Comparison of ENCODE assay signal across 8 mouse cellular contexts in the genomic region with DNA sequence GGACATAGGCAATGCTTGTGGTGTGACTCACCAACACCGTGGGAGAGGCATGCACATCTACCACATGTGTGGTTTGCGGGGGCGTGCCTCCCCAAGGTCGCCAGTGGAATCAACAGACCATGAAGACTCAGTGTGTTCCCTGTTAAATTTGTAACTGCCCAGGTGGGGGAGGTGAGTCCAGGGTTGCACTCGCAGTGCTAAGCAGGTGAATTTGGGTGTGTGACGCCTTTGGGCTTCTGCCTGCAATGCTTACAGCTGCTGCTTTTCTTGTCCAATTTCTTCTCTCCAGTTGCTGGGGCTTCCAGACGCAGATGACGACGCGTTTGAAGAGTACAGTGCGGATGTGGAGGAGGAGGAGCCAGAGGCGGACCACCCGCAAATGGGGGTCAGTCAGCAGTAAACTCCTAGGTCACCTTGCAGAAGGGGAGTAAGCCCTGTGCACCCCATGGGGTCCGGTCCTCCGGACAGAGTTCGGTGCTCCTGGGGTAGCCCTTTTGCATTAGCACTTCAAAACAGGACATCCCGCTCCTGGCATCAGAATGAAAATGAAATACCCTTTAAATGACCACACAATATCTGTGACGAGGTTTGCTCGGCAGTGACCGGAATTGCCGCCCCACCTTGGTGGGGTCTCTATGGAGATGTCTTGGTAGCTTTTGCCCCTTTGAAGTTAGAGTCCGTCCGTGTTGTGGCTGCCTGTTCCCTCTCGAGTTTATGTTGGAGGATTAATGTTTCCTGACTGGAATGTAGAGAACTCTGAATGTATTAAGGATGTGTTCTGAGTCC. TPM values are rescaled to one million over a fixed set of nuclear protein-coding genes. Genes with fewer than 3 reads are reported as not detected.
DNase-seq lines count a peak whose midpoint lies in the region; ATAC-seq lines count a peak whose summit lies in the region.

No protein-coding gene starts in this region.

- ATAC-seq in kidney, embryonic 15.5 days (replicated peaks; ENCODE audit: low FRiP score) = peak; percentile 57
- ATAC-seq in megakaryocyte-erythroid progenitor cell, adult 5-6 weeks (replicated peaks; ENCODE audit: low FRiP score, low TSS enrichment, poor library complexity, severe bottlenecking) = peak; percentile 36

- peaks cover 12% of the 10 kb centered on the region for H3K4me1 ChIP-seq in kidney, embryonic 15.5 days

- peaks cover 37% of the 10 kb centered on the region for H3K27me3 ChIP-seq in kidney, embryonic 15.5 days

- H3K27ac ChIP-seq in kidney, embryonic 15.5 days = peak overlapping the region; percentile 51

- H3K9ac ChIP-seq in kidney, embryonic 15.5 days = peak overlapping the region; percentile 33; the same call in 1 of the 2 replicates

- peak overlapping the region; percentile 91 for H3K4me2 ChIP-seq in kidney, embryonic 15.5 days

- no peaks in the 10 kb centered on the region for H3K36me3 ChIP-seq in kidney, embryonic 15.5 days

- intact Hi-C loops in left cerebral cortex, postnatal 4 days (cut with DNase I) = no loop called here
- intact Hi-C loops in left cerebral cortex, postnatal 10 days (cut with DNase I) = no loop called here

- 3% methylated on average over 24 of the region's 24 CpGs for WGBS in kidney, embryonic 15.5 days

- no peaks in the 10 kb centered on the region for H3K9me3 ChIP-seq in kidney, embryonic 15.5 days (replicated peaks)

- peak overlapping the region; percentile 49 for H3K4me3 ChIP-seq in kidney, embryonic 15.5 days (replicated peaks)

- DNase-seq in left cerebral cortex, postnatal 4 days = peak; percentile 19
- no peak for DNase-seq in left cerebral cortex, postnatal 10 days (ENCODE audit: extremely low spot score in 1 of 2, low spot score in 2 of 2)
- peak; percentile 63 for DNase-seq in T-cell, adult 2 months (ENCODE audit: low spot score)
- DNase-seq in forelimb bud, embryonic 11.5 days (ENCODE audit: low read depth, low spot score) = peak; percentile 12
- DNase-seq in thymus, postnatal 0 days (ENCODE audit: low spot score) = peak; percentile 58
- no peak for DNase-seq in cerebellum, adult 8-10 months

RNA-seq across cellular contexts. Expression of gene Mturn, which starts 17.5 kb away (rescaled TPM):
- 100 to 1,000 TPM; 269 to 288 TPM for total RNA-seq in left cerebral cortex, postnatal 4 days (2021)
- total RNA-seq in left cerebral cortex, postnatal 10 days (2021) = 100 to 1,000 TPM; 146 to 177 TPM
- polyA plus RNA-seq in kidney, embryonic 15.5 days (2015; fragmentation: Nextera tagmentation; extraction: Ambion mirVana) = 6.0 and 6.9 TPM in 2 replicates
- total RNA-seq in megakaryocyte-erythroid progenitor cell, adult 5-6 weeks (2014; fragmentation: Nextera tagmentation) = 2.0 and 2.1 TPM in 2 replicates
- total RNA-seq in megakaryocyte-erythroid progenitor cell, adult 5-6 weeks (2017) = 0.57 and 1.9 TPM in 2 replicates
- 5.8 and 6.7 TPM in 2 replicates for polyA plus RNA-seq in thymus, postnatal 0 days (2015; fragmentation: Nextera tagmentation; extraction: Ambion mirVana)

Comparison
In these comparisons a context has a peak if more than half of its experiments do, and no peak if none do; other contexts are left out.
1. DNase-seq: peak in left cerebral cortex, postnatal 4 days (single experiment), T-cell, adult 2 months (single experiment), forelimb bud, embryonic 11.5 days (single experiment) and thymus, postnatal 0 days (single experiment); none in left cerebral cortex, postnatal 10 days (0 of 2) and cerebellum, adult 8-10 months (single experiment).
2. RNA of gene Mturn, which starts 17.5 kb away (total RNA-seq): 269 to 288 TPM in left cerebral cortex, postnatal 4 days and 146 to 177 TPM in left cerebral cortex, postnatal 10 days; 0.57 to 2.1 TPM in megakaryocyte-erythroid progenitor cell, adult 5-6 weeks; every median in the first group is over 10 times any median in the second.